Mouse (Mus musculus) MN1 (cell line): ENCODE data around the gene Reep1.

Experiments
- DNase-seq: peaks from one replicate; pipeline ENCODE4 v3.0.0-alpha.2; 2016; ENCODE audit warnings: low spot score

The Reep1 gene

GRCm38 (mm10) chr6:71737202-71737601 is 29.8 kb downstream of the Reep1 start:
- DNase-seq: peak; percentile 22

DNA sequence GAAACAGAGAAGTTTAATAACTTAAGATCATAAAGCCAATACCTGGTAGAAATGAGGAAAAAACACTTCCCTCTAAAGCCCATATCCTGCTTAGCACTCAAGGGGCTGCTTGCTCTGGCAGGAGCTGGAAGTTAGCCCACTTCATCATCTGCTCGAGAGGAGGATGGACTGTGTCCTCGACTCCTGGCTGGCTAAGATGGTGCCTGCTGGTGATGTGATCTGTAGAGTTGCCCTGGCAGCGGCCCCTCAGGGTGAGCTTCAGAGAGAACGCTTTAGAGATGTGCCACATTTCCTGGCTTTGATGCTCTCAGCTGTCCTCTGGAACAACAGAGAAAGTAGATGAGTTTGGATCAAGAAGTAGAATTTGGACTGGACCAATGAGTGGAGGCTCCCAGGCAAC is 31.2 kb downstream of the Reep1 start:
- no peak for DNase-seq

DNA sequence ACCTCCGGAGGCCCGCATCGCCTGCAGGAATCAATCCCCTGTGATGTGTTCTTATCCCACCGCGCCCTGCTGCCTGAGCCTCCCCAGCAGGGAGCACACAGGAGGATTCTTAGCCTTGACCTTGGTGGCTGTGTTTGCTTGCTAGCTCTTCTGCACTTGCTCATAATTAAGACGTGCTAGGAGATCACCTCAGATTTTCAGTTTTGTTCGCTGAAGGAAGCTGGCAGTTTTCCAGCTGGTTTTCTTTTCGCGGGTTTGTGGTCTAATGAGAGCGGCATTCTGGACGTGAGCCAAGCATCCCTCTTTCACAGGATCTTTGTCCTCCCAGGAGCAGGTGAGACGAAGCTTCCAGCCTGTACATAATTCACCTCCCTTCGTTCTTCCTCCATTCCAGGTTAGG is 33.6 kb downstream of the Reep1 start:
- peak; percentile 33 for DNase-seq

DNA sequence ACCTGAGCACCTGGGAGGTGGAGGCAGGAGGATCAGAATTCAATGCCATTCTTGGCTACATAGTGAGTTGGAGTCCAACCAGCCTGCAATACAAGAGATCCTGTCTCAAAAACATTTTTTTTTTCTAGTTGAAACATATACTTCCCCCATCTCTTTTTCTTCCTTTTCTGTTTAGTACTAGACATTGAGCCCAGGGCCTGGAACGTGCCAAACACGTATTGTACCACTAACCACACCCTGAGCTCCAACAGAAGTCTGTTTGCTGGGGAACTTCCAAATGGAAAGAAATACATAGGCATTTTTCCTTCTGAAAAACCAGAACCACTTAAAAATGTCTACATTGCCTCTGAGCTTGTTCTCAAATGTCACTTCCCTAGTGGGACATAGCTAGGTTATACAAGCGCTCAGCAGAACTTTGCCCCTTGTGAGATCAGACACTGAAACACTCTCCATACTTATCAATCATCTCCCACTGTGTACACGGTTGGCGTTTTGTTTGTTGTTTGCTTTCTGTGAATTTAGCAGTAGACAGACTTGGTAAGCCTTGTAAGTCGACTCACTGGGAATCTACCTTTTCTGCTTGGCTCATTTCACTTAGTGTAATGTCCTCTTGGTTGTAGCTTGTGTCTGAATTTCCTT is 34.8 kb downstream of the Reep1 start:
- no peak for DNase-seq

DNA sequence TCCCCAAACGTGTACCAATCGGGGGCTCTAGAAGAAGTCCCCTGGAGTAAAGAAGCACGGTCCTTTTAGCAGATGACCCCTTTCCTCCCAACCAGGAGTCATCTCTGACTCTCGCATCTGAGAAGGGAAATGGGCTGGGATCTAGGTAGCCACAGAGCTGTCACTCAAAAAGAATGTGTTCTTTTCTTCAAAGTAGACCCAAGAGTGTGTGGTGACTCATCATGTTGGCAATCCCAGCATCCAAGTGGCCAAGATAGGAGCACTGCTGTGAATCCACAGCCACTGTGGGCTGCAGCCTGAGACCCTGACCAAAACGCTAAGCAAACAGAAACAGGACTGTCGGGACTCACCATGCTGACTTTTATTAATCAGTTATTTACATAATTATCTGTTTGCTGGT is 37.6 kb downstream of the Reep1 start:
- DNase-seq: no peak

- peak; percentile 10 for DNase-seq
These were observed 38.3 kb downstream of the Reep1 start for GRCm38 (mm10) chr6:71745482-71746234.

GRCm38 (mm10) chr6:71746246-71746645 is 38.9 kb downstream of the Reep1 start:
- no peak for DNase-seq

DNA sequence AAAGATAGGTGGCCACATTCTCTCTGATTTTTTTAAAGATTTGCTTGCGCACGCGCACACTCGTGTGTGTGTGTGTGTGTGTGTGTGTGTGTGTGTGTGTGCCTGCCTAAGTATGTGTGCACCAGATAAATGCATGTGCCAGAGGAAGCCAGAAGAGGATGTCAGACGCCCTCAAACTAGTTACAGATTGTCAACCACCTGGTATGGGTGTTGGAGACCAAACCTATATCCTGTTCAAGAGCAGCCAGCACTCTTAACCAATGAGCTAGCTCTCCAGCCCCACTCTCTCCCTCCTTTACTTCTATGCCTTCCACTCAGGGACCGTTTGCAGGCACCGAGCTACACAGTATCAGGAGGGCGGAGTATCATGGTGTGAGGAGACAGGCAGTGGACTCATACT is 39.5 kb downstream of the Reep1 start:
- DNase-seq: no peak

- no peak for DNase-seq
These were observed 44.2 kb downstream of the Reep1 start for GRCm38 (mm10) chr6:71751602-71752001.

GRCm38 (mm10) chr6:71752791-71753464 is 45.6 kb downstream of the Reep1 start:
- DNase-seq: peak; percentile 30

DNA sequence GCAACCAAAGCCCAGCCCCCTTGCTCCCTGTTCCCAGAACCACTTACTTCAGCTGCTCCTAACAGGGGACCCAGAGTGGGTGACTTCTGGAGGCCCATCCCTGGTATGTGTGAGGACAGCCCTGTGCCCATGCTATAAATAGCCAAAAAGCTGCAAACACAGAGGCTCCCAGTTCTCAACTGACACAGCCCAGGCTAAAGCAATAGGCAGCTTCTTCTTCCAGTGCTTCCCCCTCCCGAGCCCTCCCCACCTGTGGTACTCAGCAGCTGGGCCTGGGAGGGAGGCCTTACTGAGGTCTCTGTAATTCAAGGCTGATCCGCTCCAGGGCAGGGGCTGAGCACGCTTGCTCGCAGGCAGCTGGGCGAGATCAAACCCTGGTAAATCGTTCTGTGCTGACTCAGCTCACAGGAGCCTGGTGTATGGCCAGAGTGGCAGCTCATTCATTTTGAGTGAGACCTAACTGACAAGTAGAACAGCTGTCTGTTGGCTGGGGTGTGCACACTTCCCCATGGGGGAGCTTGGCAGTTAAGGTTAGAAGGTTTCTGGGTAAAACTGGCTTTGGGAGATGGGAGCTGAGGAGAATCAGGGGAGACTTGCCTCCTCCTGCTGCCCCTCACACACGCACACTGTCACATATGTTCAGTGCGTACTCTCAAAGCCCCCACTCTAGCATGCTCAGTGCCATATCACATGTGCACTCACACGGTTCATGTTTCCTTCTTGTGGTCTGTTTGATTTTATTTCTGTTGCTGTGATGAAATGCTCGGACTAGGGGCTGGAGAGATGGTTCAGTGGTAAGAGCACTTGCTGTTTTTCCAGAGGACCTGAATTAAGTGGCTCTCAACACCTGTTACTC is 49.9 kb downstream of the Reep1 start:
- DNase-seq: no peak

DNA sequence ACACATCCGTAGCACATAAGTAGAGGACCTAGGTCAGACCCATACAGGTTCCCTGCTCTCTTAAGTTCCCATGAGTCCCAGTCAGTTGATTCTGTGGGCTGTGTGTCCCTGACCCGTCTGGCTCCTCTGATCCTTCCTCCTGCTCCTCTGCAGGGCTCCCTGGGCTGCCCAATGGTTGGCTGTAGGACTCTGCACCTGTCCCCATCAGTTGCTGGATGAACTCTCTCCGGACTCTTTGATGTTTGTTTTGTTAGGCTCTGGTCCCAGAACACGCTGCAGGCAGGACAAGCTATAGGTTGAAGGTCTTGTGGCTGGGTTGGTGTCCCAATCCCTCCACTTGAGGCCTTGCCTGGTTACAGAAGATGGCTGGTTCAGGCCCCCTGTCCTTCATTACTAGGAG is 51.4 kb downstream of the Reep1 start:
- no peak for DNase-seq

DNA sequence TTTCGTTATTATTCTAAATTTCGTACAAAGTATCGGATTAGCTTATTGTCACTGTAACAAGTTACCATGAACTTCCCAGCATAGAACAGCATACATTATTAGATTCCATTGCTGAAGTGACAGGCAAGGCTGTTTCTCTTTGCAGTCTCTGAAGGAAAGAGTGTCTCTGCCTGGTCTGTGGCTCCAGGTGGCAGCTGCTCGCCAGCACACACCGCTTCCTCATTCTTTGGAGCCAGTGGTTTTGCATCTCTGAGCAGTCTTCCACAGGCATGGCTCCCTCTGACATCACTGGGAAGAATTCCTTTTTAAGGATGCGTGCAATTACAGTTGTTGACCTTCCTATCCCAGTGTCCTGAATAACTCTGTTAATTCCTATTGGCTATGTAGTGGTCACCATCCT is 52.7 kb downstream of the Reep1 start:
- DNase-seq: no peak

GRCm38 (mm10) chr6:71767761-71768160 is 60.4 kb downstream of the Reep1 start:
- no peak for DNase-seq

DNA sequence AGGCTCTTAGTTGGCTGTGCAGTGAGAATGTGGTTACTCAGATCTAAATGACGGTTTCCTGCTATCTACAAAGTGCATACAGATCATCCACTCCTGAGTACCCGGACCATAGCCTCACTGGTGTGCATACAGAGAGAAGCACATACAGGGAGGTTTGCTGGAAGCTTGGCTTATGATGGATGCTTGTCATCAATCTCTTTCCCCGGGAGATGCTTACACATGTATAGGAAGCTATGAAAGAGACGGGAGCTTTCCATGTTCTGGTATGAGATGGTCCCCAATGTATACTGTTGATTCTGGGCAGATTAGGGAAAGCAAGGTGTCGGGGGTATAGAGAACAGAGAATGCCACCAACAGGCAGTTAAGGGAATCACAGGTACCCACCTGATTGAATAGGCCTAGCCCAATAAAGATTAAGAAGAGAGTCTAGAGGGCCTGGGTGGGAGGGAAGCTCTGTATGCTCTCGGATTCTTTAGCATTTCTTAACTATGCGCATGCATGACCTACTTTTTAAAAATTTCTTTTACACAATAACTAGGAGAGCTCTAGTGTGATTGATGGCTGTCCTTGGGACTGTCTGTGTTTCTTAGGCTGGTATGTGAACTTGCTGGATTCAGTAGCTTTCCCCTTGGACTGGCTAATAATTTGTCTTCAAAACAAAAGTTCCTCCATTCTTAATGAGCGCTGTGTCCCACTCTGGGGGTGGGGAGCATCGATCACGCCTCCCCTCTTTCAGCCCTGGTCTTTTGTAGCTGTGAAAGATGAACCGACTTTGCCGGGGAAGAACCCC is 62.7 kb downstream of the Reep1 start:
- no peak for DNase-seq

- no peak for DNase-seq
These were observed 63.5 kb downstream of the Reep1 start for GRCm38 (mm10) chr6:71770856-71771255.

- no peak for DNase-seq
These were observed 63.9 kb downstream of the Reep1 start for GRCm38 (mm10) chr6:71771282-71771681.

DNA sequence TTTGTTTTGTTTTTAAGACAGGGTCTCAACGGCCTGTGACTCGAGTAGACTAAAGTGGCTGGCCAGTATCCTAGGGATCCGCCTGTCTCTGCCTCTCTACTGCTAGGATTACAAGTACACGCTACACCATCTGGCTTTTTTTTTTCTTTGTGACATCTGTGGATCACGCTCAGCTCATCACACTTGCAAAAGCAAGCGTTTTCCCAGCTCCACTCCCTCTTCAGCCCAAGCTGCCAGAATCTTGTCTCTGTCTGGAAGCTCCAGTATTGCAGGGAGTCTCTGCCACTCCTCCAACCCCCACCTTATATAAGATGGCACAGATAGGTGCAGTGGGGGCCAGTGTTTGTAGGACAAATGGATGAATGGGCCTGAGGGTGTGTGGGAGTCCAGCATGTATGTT is 64.8 kb downstream of the Reep1 start:
- DNase-seq: peak; percentile 12

DNA sequence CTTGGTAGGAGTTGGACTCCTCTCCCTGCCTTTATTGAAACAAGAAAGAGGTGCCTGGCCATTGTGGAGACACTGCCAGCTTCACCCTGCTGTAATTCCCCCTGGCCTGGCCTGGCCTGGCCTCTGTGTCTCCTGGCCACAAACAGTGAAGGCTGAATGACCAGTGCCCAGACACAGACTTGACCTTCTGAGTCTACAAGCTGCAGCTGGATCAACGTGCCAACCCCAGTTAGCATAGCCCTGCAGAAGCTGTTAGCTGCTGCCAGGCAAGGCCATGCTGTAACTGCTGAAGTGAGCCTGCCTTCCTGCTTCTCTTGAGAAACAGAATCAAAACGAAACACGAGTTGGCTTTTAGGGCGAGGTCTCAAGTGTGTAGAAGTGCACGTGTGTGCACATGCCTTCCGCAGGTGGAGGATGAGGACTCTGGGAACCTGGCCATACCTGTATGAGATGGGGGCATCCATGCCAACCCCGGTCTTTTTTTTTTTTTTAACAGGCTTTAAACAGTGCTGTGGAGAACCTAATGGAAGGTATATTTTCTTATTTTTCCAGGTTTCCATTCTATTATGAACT is 65.4 kb downstream of the Reep1 start:
- DNase-seq: peak; percentile 22

DNA sequence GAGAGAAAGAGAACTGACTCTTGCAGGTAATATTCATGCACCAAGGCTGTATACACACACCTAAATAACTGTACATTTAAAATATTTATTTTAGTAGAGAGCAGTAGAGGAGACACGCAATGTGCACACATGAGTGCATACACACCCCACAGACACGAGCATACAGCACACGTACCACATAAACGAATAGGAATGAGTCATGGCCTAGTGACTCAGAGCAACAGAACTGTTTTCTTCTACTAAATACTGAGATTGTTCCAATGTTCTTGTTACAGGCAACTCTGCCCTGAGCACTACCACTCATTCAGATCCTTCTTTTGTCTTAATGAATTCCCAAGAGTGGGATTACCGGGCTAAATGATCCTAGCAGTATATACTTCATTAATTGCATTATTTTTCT is 70.7 kb downstream of the Reep1 start:
- DNase-seq: no peak

GRCm38 (mm10) chr6:71779831-71780230 is 72.5 kb downstream of the Reep1 start:
- DNase-seq: no peak
